ENCODE assay signal across 23 mouse cellular contexts in genomic region chr19:46463446-46463845, GRCm38 (mm10). TPM values are rescaled to one million over a fixed set of nuclear protein-coding genes. Genes with fewer than 3 reads are reported as not detected.
DNase-seq lines count a peak whose midpoint lies in the region; ATAC-seq and TF ChIP-seq lines count a peak whose summit lies in the region.
"Had no signal": no experiment of that assay in that cellular context is flagged by ENCODE, and none has a peak within 500 bp of the region (broad histone marks: within the 10 kb centered on the region; RNA-seq: fewer than 3 reads in every experiment).

No protein-coding gene starts in this region.

- no peak for TF ChIP-seq EP300 in lung, postnatal 0 days (IDR thresholded peaks at IDR 0.05)

- 99% methylated on average over 4 of the region's 4 CpGs for WGBS in hindbrain, postnatal 0 days
- WGBS in hindbrain, embryonic 16.5 days = 99% methylated on average over 4 of the region's 4 CpGs
- WGBS in lung, postnatal 0 days = 96% methylated on average over 4 of the region's 4 CpGs

- no peak overlapping the region for H3K4me3 ChIP-seq in hindbrain, postnatal 0 days (ENCODE audit: low read length)
- H3K4me3 ChIP-seq in hindbrain, embryonic 16.5 days (ENCODE audit: low read length) = no peak overlapping the region
- H3K4me3 ChIP-seq in lung, postnatal 0 days (ENCODE audit: low read depth, low read length) = no peak overlapping the region
- H3K4me3 ChIP-seq: embryonic facial prominence, embryonic 10.5 days; forebrain, embryonic 10.5 days; heart, embryonic 10.5 days; heart, embryonic 15.5 days; hindbrain, embryonic 13.5 days had no signal

- H3K36me3 ChIP-seq in hindbrain, postnatal 0 days (ENCODE audit: insufficient read depth, low read length) = peaks cover 14% of the 10 kb centered on the region; the same call in 1 of the 2 replicates
- H3K36me3 ChIP-seq in hindbrain, embryonic 16.5 days (ENCODE audit: control insufficient read depth, insufficient read depth, low read length) = peaks cover 3% of the 10 kb centered on the region; the same call in 1 of the 2 replicates
- 0 out of 2 replicates have a peak, but pooled peaks cover under 1% of the 10 kb centered on the region for H3K36me3 ChIP-seq in lung, postnatal 0 days (ENCODE audit: insufficient read depth, low read length)
- no peaks in the 10 kb centered on the region for H3K36me3 ChIP-seq in splenic B cell, adult 2 months (ENCODE audit: control insufficient read depth, insufficient read depth, low read length, poor library complexity, severe bottlenecking)

- ATAC-seq in hindbrain, postnatal 0 days = no peak
- ATAC-seq in hindbrain, embryonic 16.5 days = no peak
- ATAC-seq in lung, postnatal 0 days = no peak
- ATAC-seq in inflammation-experienced regulatory T-cells, adult 6 months = no peak
- ATAC-seq: activated CD4-positive, CD25-positive, alpha-beta regulatory T cell, adult 4 months; forebrain, embryonic 14.5 days had no signal

- H3K9me3 ChIP-seq in hindbrain, postnatal 0 days (ENCODE audit: low read length) = no peaks in the 10 kb centered on the region
- H3K9me3 ChIP-seq in hindbrain, embryonic 16.5 days (ENCODE audit: control insufficient read depth, low read length) = no peaks in the 10 kb centered on the region
- H3K9me3 ChIP-seq in lung, postnatal 0 days (ENCODE audit: low read length) = no peaks in the 10 kb centered on the region
- H3K9me3 ChIP-seq: embryonic facial prominence, embryonic 10.5 days; forebrain, embryonic 10.5 days; G1E; heart, embryonic 10.5 days; heart, embryonic 15.5 days; hindbrain, embryonic 13.5 days had no signal

- DNase-seq in hindbrain, postnatal 0 days (ENCODE audit: low spot score) = no peak
- DNase-seq in lung, postnatal 0 days (ENCODE audit: low spot score) = no peak
- DNase-seq in lung, adult 18-20 months = no peak
- peak; percentile 58 for DNase-seq in splenic B cell, adult 2 months (ENCODE audit: low read depth, low spot score)
- DNase-seq in adipocyte (ENCODE audit: low spot score) = no peak
- DNase-seq: adrenal gland, adult 2 months; adrenal gland, postnatal 25 days; cerebellum, adult 2 months; cerebellum, postnatal 10 days; gastrocnemius, postnatal 10 days; heart, adult 18-20 months; heart, postnatal 14 days; kidney, adult 18-20 months had no signal

- TF ChIP-seq CTCF in hindbrain, postnatal 0 days (IDR thresholded peaks at IDR 0.05; ENCODE audit: low read depth) = peak; percentile 19; the same call in 1 of the 2 replicates
- 0 out of 2 replicates have a peak, but pooled peaks have one; percentile 13 for TF ChIP-seq CTCF in lung, postnatal 0 days (IDR thresholded peaks at IDR 0.05)

- H3K27me3 ChIP-seq in hindbrain, postnatal 0 days (ENCODE audit: insufficient read depth, low read length) = no peaks in the 10 kb centered on the region
- no peaks in the 10 kb centered on the region for H3K27me3 ChIP-seq in hindbrain, embryonic 16.5 days (replicated peaks; ENCODE audit: control insufficient read depth, insufficient read depth, low read length)
- H3K27me3 ChIP-seq in lung, postnatal 0 days (replicated peaks; ENCODE audit: insufficient read depth, low read length) = no peaks in the 10 kb centered on the region
- no peaks in the 10 kb centered on the region for H3K27me3 ChIP-seq in splenic B cell, adult 2 months (ENCODE audit: control insufficient read depth, insufficient read depth, low read length, poor library complexity, severe bottlenecking)
- H3K27me3 ChIP-seq: heart, embryonic 15.5 days; hindbrain, embryonic 13.5 days had no signal

- no peaks in the 10 kb centered on the region for H3K4me1 ChIP-seq in hindbrain, postnatal 0 days (ENCODE audit: insufficient read depth, low read length)
- H3K4me1 ChIP-seq in hindbrain, embryonic 16.5 days (ENCODE audit: control insufficient read depth, insufficient read depth, low read depth, low read length) = no peaks in the 10 kb centered on the region
- H3K4me1 ChIP-seq in lung, postnatal 0 days (ENCODE audit: insufficient read depth, low read depth, low read length) = peaks cover 7% of the 10 kb centered on the region; the same call in 1 of the 2 replicates
- H3K4me1 ChIP-seq: forebrain, embryonic 10.5 days had no signal

- H3K4me2 ChIP-seq in hindbrain, postnatal 0 days (ENCODE audit: low read depth, low read length) = no peak overlapping the region
- no peak overlapping the region for H3K4me2 ChIP-seq in hindbrain, embryonic 16.5 days (ENCODE audit: low read length)
- H3K4me2 ChIP-seq in lung, postnatal 0 days (replicated peaks; ENCODE audit: low read depth, low read length) = no peak overlapping the region
- H3K4me2 ChIP-seq: heart, embryonic 15.5 days; hindbrain, embryonic 13.5 days had no signal

- H3K9ac ChIP-seq in hindbrain, postnatal 0 days (replicated peaks; ENCODE audit: low read length) = no peak overlapping the region
- no peak overlapping the region for H3K9ac ChIP-seq in hindbrain, embryonic 16.5 days (ENCODE audit: low read depth, low read length)
- no peak overlapping the region for H3K9ac ChIP-seq in lung, postnatal 0 days (replicated peaks; ENCODE audit: low read depth)
- H3K9ac ChIP-seq: heart, embryonic 15.5 days; hindbrain, embryonic 13.5 days had no signal

- H3K27ac ChIP-seq in hindbrain, postnatal 0 days = no peak overlapping the region
- H3K27ac ChIP-seq in hindbrain, embryonic 16.5 days (ENCODE audit: low read depth, low read length) = no peak overlapping the region
- no peak overlapping the region for H3K27ac ChIP-seq in lung, postnatal 0 days (ENCODE audit: low read length)
- H3K27ac ChIP-seq: embryonic facial prominence, embryonic 10.5 days; forebrain, embryonic 10.5 days; heart, embryonic 10.5 days; heart, embryonic 15.5 days; hindbrain, embryonic 13.5 days had no signal

RNA-seq across cellular contexts. Expression of gene Trim8, which starts 38.1 kb away (rescaled TPM):
- 108 and 115 TPM in 2 replicates for total RNA-seq in hindbrain, postnatal 0 days (2014; rRNA removed)
- 28.8 and 29.7 TPM in 2 replicates for polyA plus RNA-seq in hindbrain, postnatal 0 days (2015; fragmentation: Nextera tagmentation; extraction: Ambion mirVana)
- polyA plus RNA-seq in hindbrain, embryonic 16.5 days (2015; fragmentation: Nextera tagmentation; extraction: Ambion mirVana) = 23.4 and 27.6 TPM in 2 replicates
- polyA plus RNA-seq in lung, postnatal 0 days (2015; fragmentation: Nextera tagmentation; extraction: Ambion mirVana) = 34.1 and 34.8 TPM in 2 replicates
- 10 to 100 TPM; 24.1 to 26.3 (median 25.9) TPM for polyA plus RNA-seq in inflammation-experienced regulatory T-cells, adult 6 months (2017; shearing (Covaris generic))
